Mouse (Mus musculus) limb, embryonic 13.5 days (tissue): ENCODE data around the gene Ahcyl2. TPM values are rescaled to one million over a fixed set of nuclear protein-coding genes. Genes with fewer than 3 reads are reported as not detected.

Experiments used
- polyA plus RNA-seq: library from polyadenylated mRNA; unstranded; fragments of >200 nt; fragmentation: Nextera tagmentation; extraction: Ambion mirVana; gene quantifications from 2 replicates; pipeline ENCODE4 v1.2.1, GENCODE M21; 2015

The Ahcyl2 gene
- polyA plus RNA-seq, 1 experiment from 2014 or later, result 20.2 TPM

Other genes with a start within 250 kb of the Ahcyl2 start
- 2.7 and 3.6 TPM in 2 replicates for gene Irf5, start 241.4 kb upstream of the Ahcyl2 start, polyA plus RNA-seq
- 97.3 and 98.8 TPM in 2 replicates for gene Tnpo3, start 158.1 kb upstream of the Ahcyl2 start, polyA plus RNA-seq
- 4.6 and 5.1 TPM in 2 replicates for gene Tspan33, start 73.8 kb upstream of the Ahcyl2 start, polyA plus RNA-seq
- gene Smo, start 32.5 kb upstream of the Ahcyl2 start, polyA plus RNA-seq, result 55.4 and 58.5 TPM in 2 replicates
- gene Strip2, start 149.0 kb downstream of the Ahcyl2 start, polyA plus RNA-seq, result 2.7 and 3.7 TPM in 2 replicates